23 mouse cellular contexts compared by ENCODE assay signal in the genomic region with DNA sequence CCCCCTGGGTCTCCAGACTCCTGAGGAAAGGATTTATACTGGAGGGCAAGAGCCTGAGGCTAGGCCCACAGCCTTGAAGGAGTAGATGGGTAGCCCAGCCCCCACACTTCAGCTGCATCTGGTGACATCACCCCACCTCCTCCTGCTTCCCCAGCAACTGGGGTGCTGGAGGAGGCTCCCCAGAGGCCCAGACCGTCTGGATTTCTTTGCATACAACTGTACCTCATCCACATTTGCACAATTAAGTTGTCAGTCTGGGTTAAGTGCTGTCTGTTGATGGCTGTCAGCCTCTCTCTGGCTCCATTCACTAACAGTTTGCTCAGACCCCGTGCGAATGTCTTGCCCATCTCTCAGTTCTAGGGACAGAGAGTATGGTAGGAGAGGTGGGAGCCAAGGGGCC. TPM values are rescaled to one million over a fixed set of nuclear protein-coding genes. Genes with fewer than 3 reads are reported as not detected.
A peak's percentile ranks its signal among the peaks of the same experiment; 100 is the strongest.
DNase-seq lines count a peak whose midpoint lies in the region; ATAC-seq and TF ChIP-seq lines count a peak whose summit lies in the region.
"Had no signal": no experiment of that assay in that cellular context is flagged by ENCODE, and none has a peak within 500 bp of the region (broad histone marks: within the 10 kb centered on the region; RNA-seq: fewer than 3 reads in every experiment).

No protein-coding gene starts in this region.

- peak overlapping the region; percentile 29 for H3K27ac ChIP-seq in hindbrain, embryonic 10.5 days
- no peak overlapping the region; the same call in 1 of the 2 replicates for H3K27ac ChIP-seq in hindbrain, embryonic 12.5 days
- no peak overlapping the region for H3K27ac ChIP-seq in midbrain, postnatal 0 days (ENCODE audit: low read depth, low read length)
- H3K27ac ChIP-seq in midbrain, embryonic 10.5 days (replicated peaks): no peak overlapping the region
- no peak overlapping the region for H3K27ac ChIP-seq in forebrain, embryonic 14.5 days (ENCODE audit: low read depth, low read length)
- H3K27ac ChIP-seq: embryonic facial prominence, embryonic 15.5 days; hindbrain, postnatal 0 days; kidney, embryonic 15.5 days; limb, embryonic 15.5 days; liver, embryonic 15.5 days had no signal

- no peak for DNase-seq in hindbrain, embryonic 10.5 days (ENCODE audit: low spot score)
- no peak for DNase-seq in midbrain, postnatal 0 days (ENCODE audit: low spot score)
- DNase-seq in midbrain, embryonic 10.5 days (ENCODE audit: low spot score): no peak
- no peak for DNase-seq in forebrain, embryonic 14.5 days (ENCODE audit: low spot score)
- no peak for DNase-seq in gastrocnemius, adult 8-10 months (ENCODE audit: low spot score in 2 of 2)
- DNase-seq in left cerebral cortex, postnatal 36 days (ENCODE audit: low spot score in 2 of 2): no peak
- DNase-seq: B cell, adult 2 months; cerebellum, adult 9-10 months; heart, postnatal 14 days; kidney, postnatal 4 days; lung, postnatal 4 days; right cerebral cortex, postnatal 14 days; thymus, adult 2 months had no signal

- WGBS in hindbrain, embryonic 10.5 days: 63% methylated on average over 3 of the region's 3 CpGs
- 54% methylated on average over 3 of the region's 3 CpGs for WGBS in hindbrain, embryonic 12.5 days
- 53% methylated on average over 3 of the region's 3 CpGs for WGBS in midbrain, postnatal 0 days
- WGBS in midbrain, embryonic 10.5 days: 60% methylated on average over 3 of the region's 3 CpGs
- 60% methylated on average over 3 of the region's 3 CpGs for WGBS in forebrain, embryonic 14.5 days

- no peak overlapping the region for H3K9ac ChIP-seq in hindbrain, embryonic 12.5 days
- peak overlapping the region; percentile 29; the same call in 1 of the 2 replicates for H3K9ac ChIP-seq in midbrain, postnatal 0 days (replicated peaks; ENCODE audit: low read length, poor library complexity, severe bottlenecking)
- H3K9ac ChIP-seq in forebrain, embryonic 14.5 days (ENCODE audit: low read length): no peak overlapping the region
- H3K9ac ChIP-seq: embryonic facial prominence, embryonic 15.5 days; heart, embryonic 12.5 days; kidney, embryonic 15.5 days; limb, embryonic 15.5 days; liver, embryonic 15.5 days had no signal

- H3K4me2 ChIP-seq in hindbrain, embryonic 12.5 days (replicated peaks): no peak overlapping the region
- no peak overlapping the region for H3K4me2 ChIP-seq in midbrain, postnatal 0 days (ENCODE audit: low read depth, low read length, poor library complexity, severe bottlenecking)
- no peak overlapping the region for H3K4me2 ChIP-seq in forebrain, embryonic 14.5 days (ENCODE audit: low read length)
- H3K4me2 ChIP-seq: embryonic facial prominence, embryonic 15.5 days; heart, embryonic 12.5 days; kidney, embryonic 15.5 days; limb, embryonic 15.5 days; liver, embryonic 15.5 days had no signal

- no peaks in the 10 kb centered on the region for H3K36me3 ChIP-seq in hindbrain, embryonic 10.5 days
- no peaks in the 10 kb centered on the region for H3K36me3 ChIP-seq in hindbrain, embryonic 12.5 days
- no peaks in the 10 kb centered on the region for H3K36me3 ChIP-seq in midbrain, postnatal 0 days (ENCODE audit: insufficient read depth, low read length)
- H3K36me3 ChIP-seq in midbrain, embryonic 10.5 days: no peaks in the 10 kb centered on the region
- H3K36me3 ChIP-seq in forebrain, embryonic 14.5 days (ENCODE audit: control insufficient read depth, insufficient read depth, low read length): no peaks in the 10 kb centered on the region
- H3K36me3 ChIP-seq: embryonic facial prominence, embryonic 15.5 days; heart, embryonic 12.5 days; kidney, embryonic 15.5 days; limb, embryonic 15.5 days; liver, embryonic 15.5 days had no signal

- ATAC-seq in hindbrain, embryonic 12.5 days (ENCODE audit: low FRiP score): no peak
- no peak for ATAC-seq in midbrain, postnatal 0 days (ENCODE audit: low FRiP score)
- ATAC-seq in forebrain, embryonic 14.5 days: peak; percentile 48
- ATAC-seq: hindbrain, postnatal 0 days; intestine, postnatal 0 days had no signal

- peaks cover 46% of the 10 kb centered on the region for H3K4me1 ChIP-seq in hindbrain, embryonic 10.5 days (replicated peaks)
- H3K4me1 ChIP-seq in hindbrain, embryonic 12.5 days: peaks cover 8% of the 10 kb centered on the region; the same call in 1 of the 2 replicates
- no peaks in the 10 kb centered on the region for H3K4me1 ChIP-seq in midbrain, postnatal 0 days (ENCODE audit: insufficient read depth, low read length)
- H3K4me1 ChIP-seq in midbrain, embryonic 10.5 days: peaks cover 31% of the 10 kb centered on the region
- H3K4me1 ChIP-seq in forebrain, embryonic 14.5 days (ENCODE audit: control insufficient read depth, insufficient read depth, low read length): no peaks in the 10 kb centered on the region
- H3K4me1 ChIP-seq: liver, embryonic 15.5 days had no signal

- no peak overlapping the region for H3K4me3 ChIP-seq in hindbrain, embryonic 10.5 days
- H3K4me3 ChIP-seq in hindbrain, embryonic 12.5 days: no peak overlapping the region
- H3K4me3 ChIP-seq in midbrain, postnatal 0 days (ENCODE audit: low read depth, low read length): no peak overlapping the region
- H3K4me3 ChIP-seq in midbrain, embryonic 10.5 days: no peak overlapping the region
- no peak overlapping the region for H3K4me3 ChIP-seq in forebrain, embryonic 14.5 days (ENCODE audit: low read depth, low read length)
- H3K4me3 ChIP-seq: embryonic facial prominence, embryonic 15.5 days; heart, embryonic 12.5 days; kidney, embryonic 15.5 days; limb, embryonic 15.5 days; liver, embryonic 15.5 days had no signal

- intact Hi-C loops in left cerebral cortex, postnatal 36 days (cut with DNase I): no loop called here

- peaks cover 56% of the 10 kb centered on the region for H3K27me3 ChIP-seq in hindbrain, embryonic 10.5 days (ENCODE audit: insufficient read depth, poor library complexity, severe bottlenecking)
- H3K27me3 ChIP-seq in hindbrain, embryonic 12.5 days: peaks cover 30% of the 10 kb centered on the region
- peaks cover 12% of the 10 kb centered on the region for H3K27me3 ChIP-seq in midbrain, postnatal 0 days (ENCODE audit: insufficient read depth, low read length)
- H3K27me3 ChIP-seq in midbrain, embryonic 10.5 days (ENCODE audit: low read depth, poor library complexity, severe bottlenecking): peaks cover 50% of the 10 kb centered on the region
- H3K27me3 ChIP-seq in forebrain, embryonic 14.5 days (replicated peaks; ENCODE audit: control insufficient read depth, insufficient read depth, low read length): peaks cover 11% of the 10 kb centered on the region

- H3K9me3 ChIP-seq in hindbrain, embryonic 10.5 days: no peaks in the 10 kb centered on the region
- no peaks in the 10 kb centered on the region for H3K9me3 ChIP-seq in hindbrain, embryonic 12.5 days (replicated peaks)
- H3K9me3 ChIP-seq in midbrain, postnatal 0 days (ENCODE audit: low read length): no peaks in the 10 kb centered on the region
- H3K9me3 ChIP-seq in midbrain, embryonic 10.5 days (replicated peaks): no peaks in the 10 kb centered on the region
- no peaks in the 10 kb centered on the region for H3K9me3 ChIP-seq in forebrain, embryonic 14.5 days (replicated peaks; ENCODE audit: control insufficient read depth, low read length)
- H3K9me3 ChIP-seq: embryonic facial prominence, embryonic 15.5 days; heart, embryonic 12.5 days; kidney, embryonic 15.5 days; limb, embryonic 15.5 days; liver, embryonic 15.5 days had no signal

- TF ChIP-seq CTCF in midbrain, postnatal 0 days (IDR thresholded peaks at IDR 0.05): no peak

RNA-seq across cellular contexts. Expression of a gene that starts 6.9 kb away (rescaled TPM):
- polyA plus RNA-seq in hindbrain, embryonic 10.5 days (2016; fragmentation: Nextera tagmentation; extraction: Ambion mirVana): 0.66 and 1.9 TPM in 2 replicates
- 14.7 and 16.5 TPM in 2 replicates for polyA plus RNA-seq in hindbrain, embryonic 12.5 days (2016; fragmentation: Nextera tagmentation; extraction: Ambion mirVana)
- 3.2 and 3.7 TPM in 2 replicates for total RNA-seq in midbrain, postnatal 0 days (2014; rRNA removed)
- 1.8 and 1.9 TPM in 2 replicates for polyA plus RNA-seq in midbrain, postnatal 0 days (2015; fragmentation: Nextera tagmentation; extraction: Ambion mirVana)
- 0.62 and 0.70 TPM in 2 replicates for polyA plus RNA-seq in midbrain, embryonic 10.5 days (2016; fragmentation: Nextera tagmentation; extraction: Ambion mirVana)
- polyA plus RNA-seq in forebrain, embryonic 14.5 days (2014; fragmentation: Nextera tagmentation; extraction: Ambion mirVana): 0.26 and 0.50 TPM in 2 replicates
- 1 to 10 TPM; 5.3 to 7.6 (median 5.9) TPM for total RNA-seq in gastrocnemius, adult 8-10 months (2022)
- under 1 TPM; 0.39 to 0.63 TPM for total RNA-seq in left cerebral cortex, postnatal 36 days (2021)
- total RNA-seq: common myeloid progenitor, adult 5-6 weeks; granulocyte monocyte progenitor cell, adult 5-6 weeks had no signal
